Mouse (Mus musculus) mouse embryonic stem cell (cell line): Measurements from ENCODE around the gene Ptprj.

Experiments used
- in situ Hi-C, 2 experiments: fragments of 300-500 bp; cut with MboI; formaldehyde crosslinking; loops; 1 replicate in 1 of 2; 3 replicates in 1 of 2; pipeline ENCODE4 v1.14.3; 2019 to 2020; ENCODE audit warnings: low sequenced_read_pairs in 2 of 2, low pct_unique_long_range_greater_than_20kb in 1 of 2, mixed read lengths in 1 of 2; ENCODE audit not compliant: unreplicated experiment in 1 of 2

Ptprj gene

DNA sequence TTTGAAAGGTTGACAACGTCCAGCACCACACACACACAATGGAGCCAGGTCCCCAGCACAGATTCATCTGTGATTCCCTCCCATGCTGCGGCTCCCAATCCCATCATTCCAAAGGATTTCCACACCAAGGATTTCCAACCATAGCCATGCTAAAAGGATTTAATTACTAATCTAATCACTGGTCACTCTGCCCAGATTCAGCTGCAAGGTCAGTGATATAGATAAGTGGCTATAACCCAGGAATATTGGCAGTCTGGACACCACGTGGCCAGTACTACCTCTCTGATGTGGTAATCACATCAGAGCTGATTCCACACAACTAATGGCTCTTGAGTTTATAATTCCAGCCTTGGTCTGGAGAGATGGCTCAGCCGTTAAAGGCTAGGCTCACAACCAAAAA, 41.2 kb downstream of the Ptprj start:
- in situ Hi-C loops: no loop called here

DNA sequence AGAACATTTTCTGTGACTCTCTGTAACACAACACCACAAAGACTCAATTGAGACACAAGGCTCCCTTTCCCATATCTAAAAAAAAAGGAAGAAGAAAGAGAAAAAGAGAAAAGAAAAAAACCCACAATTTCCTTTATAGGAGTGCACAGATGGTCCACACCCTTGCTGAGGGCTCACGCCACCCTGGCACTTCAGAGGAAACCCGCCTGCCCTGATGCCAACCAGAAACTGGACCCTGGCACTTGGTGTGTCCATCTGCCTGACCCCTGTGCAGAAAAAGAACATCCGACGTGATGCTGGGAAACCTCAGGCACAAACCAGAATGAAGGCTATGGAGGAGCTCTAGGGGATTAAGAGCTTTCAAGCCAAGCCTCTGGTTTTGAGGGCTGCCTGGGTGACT, 43.2 kb downstream of the Ptprj start:
- in situ Hi-C loops: no loop called here

DNA sequence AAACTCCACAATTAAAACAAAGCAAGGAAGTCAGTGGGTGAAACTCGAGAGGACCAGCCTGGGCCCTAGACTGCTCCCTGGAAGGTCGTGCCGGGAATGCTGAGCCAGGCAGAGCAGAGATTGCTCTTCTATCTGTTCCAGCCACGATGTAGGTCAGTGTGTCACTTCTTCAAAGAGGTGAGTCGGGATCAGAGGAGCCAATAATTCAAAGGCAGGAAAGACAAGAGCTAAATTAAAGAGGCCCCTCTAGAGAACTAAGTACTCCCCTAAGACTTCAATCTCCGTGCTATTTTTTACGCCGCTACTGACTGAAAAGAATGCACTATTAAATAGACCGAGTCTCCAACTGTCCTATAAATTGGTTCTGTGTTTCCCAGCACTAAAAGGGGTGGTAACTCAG, 43.9 kb downstream of the Ptprj start:
- in situ Hi-C loops: no loop called here

DNA sequence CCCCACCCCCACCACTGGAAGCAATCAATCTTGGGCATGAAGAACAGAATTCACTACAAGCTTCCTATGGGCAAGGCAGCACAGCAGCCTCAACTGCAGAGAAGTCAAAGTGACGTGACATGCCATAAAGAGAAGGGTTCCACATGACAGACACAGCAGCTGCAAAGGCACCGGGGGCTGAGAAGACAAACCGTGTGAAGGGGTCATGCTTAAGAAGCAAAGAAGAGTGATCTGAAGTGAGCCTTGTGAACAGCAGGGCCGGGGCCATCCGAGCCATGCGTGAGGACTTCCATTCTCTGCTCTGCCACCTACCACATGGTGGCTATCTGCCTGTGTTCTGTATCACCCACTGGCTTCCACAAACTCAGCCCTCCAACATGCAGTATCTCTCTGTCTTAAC, 45.7 kb downstream of the Ptprj start:
- in situ Hi-C loops: no loop called here

DNA sequence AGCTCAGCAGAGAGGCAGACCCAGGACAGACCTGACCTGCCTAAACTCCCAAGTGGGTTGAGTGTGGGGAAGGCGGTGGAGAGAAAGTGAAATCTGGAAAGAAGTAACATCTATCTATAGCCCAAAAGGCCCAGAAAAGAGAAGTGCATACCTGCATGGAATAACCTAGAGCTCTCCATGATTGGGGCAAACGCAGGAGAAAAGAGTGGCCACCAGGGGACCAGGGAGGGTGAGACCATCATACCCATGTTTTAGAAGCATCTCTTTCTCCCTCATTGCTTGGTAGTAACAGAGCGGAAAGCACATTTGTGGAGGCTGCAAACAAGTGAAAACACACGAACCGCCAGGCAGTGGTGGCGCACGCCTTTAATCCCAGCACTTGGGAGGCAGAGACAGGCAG, 46.5 kb downstream of the Ptprj start:
- in situ Hi-C loops: no loop called here

DNA sequence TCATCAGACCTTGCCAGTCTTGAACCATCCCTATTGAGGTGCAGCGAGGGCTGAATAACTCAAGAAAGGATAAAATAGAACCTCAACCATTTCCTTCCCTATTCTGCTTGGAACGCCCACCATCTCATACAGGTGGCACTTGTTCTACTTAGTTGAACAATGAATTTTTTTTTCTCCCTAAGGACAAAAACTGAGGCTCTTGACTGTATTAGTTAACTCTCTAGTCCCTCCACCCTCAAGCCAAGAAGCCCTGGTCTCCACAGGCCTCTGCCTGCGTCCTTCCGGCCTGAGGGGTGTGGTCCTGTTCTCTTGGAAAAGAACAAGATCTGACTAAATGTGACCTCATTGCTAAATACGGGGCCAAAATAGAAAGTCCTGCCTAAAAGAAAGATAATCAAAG, 48.4 kb downstream of the Ptprj start:
- in situ Hi-C loops: no loop called here

DNA sequence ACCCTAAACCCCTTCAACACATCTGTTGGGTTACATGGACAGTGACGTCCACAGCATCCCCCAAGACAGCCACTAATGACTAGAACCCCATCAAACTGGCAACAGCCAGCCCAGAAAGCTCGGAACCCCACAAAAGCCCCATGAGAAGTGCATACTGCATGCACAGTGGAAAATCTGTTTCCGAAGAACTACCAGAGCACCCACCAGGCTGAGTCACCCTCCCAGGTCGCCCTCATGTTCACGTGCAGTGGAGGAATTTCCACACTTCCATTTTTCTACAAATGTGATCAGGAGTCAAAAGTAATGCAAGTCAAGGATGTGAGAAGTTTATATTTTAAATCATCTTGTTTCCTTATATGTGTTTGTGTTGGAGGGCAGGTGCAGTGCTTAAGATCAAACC, 52.3 kb downstream of the Ptprj start:
- in situ Hi-C loops: no loop called here

DNA sequence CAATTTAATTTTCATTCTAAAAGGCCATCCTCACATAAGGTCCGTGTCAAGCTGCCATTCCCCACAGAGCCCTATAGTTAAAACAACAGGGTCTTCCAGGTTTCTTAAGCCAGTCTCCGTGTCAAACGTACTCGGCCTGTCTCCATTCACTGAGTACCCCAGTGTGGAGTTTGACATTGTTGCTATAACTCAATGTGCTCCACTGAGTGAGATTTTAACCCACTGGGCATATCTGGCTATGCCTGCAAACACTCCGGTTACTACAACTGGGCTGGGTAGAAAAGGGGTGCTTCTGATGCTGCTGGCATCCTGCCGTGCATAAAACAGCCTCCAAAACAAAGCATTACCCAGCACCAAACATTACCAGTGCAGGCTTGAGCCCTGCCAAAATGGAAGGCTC, 53.5 kb downstream of the Ptprj start:
- in situ Hi-C loops: no loop called here

DNA sequence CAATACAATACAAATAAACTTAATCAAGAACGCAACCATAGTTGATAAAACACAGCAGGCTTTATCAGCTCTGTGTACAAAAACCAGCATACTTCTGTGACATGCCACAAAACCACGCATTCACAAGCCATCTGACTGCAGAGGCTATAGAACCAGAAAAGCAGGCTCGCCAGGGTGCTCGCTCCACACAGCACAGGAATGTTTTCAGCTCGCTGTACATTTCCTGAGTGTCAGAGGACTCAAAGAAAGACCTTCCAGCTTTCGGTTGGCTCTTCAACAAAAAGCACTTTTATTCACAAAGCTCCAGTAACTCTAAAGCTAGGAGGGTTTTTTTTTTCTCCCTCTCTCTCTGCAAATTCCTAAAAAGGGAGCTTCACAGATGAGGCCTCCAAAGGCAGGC, 53.9 kb downstream of the Ptprj start:
- in situ Hi-C loops: no loop called here

DNA sequence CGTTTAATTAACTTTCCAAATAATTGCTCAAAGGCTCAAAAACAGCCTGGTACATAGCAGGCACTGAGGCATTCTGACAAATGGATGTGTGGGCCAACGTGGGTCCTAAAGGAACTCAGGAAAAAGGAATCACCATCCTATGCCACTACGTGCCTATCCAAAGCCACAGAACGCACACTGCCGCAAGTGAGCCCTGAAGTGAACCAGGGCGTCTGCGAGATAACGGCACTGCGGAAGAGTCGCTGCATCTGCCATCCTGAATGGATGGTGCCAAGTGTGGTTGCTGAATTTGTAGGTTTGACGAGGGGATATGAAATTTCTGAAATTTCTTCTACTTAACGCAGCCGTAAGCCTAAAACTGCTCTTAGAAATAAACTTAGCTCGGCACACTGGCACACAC, 54.6 kb downstream of the Ptprj start:
- in situ Hi-C loops: no loop called here

DNA sequence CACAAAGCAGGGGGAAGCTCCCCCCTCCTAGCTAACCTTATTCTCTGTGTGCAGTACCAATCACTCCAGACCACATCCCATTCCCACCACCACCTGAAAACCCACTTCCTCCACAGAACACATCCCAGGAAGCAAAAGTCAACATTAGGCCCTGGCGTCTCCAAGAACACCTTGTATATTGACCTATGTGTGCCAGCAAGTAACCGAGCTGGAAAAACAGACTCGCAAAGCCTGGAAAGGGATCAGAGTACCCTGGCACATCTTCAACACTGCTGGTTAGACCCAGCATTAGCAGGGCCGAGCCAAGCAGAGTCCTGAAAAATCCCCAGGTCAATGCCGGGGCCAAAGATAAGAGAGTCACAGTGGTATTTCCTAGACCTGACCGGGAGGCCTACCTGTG, 58.0 kb downstream of the Ptprj start:
- in situ Hi-C loops: no loop called here

DNA sequence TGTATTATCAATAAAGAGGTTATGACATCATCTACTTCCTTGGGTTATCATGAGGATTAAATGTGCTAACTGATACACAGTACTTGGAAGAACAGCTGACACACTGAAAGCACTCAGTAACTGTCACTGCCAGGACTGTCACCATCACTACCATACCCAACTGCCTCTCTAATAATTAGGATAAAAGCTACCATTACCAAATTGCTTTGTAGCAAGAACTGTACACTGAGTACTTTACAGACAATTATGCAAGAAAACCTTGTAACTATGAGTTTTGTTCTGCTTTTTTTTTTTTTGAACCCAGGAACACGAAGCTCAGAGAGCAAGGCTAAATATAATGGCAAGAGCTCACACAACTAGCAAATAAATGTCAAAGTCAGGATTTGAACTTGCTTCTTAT, 58.5 kb downstream of the Ptprj start:
- in situ Hi-C loops: no loop called here

DNA sequence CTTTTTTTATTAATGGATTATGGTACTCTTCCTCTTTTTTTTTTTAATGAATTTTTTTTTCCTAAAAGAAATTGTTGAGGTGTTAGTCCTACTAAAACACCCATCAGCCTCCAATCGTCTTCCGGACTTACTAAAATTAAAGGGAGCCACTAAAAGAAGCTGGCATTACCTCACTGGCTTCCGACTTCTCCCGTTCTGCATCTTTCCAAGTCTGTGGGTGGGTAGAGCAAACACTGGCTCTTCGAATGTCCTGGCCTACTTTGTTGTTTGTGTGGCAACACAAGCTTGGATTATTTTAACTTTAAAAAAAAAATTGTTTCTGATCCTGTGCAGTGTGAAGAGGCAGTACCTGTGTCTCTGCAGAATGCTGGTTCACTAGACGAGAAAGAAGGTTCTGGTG, 62.2 kb downstream of the Ptprj start:
- in situ Hi-C loops: no loop called here

DNA sequence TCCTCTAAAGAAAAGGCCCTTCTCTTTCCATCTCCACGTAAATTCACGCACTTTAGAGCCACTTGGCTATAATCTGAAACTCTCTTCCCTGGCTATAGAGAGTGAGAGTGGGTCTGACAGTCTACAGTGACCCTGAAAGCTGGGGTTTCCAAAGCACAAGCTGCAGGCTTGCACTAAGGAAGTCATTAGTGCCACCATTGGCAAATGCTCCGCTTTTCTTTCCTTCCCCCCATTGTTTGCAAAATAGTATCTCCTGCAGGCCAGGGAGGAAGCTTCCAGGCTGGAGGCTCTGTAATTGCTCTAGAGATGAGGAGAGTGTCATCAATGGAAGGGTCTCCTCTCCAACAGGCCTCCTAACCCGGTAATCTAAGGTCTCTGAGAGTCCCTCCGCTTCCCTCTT, 65.5 kb downstream of the Ptprj start:
- in situ Hi-C loops: no loop called here

DNA sequence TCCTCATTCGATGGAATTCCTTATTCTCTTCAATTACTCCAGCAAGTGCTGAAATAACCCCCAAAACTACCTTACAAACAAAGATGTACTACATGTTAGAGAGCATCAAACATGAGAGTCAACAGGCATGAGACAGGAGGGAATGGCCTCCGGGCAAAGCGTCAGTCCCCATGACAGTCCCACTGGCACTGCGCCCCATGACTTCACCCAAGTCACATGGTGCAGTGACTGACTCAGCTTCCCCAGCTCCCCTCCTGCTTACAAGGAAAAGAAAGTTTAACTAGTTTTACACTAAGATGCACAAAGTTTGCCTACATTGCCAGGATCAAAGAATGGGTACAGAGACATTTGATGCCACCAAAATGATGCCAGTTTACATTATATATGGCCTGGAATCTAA, 71.2 kb downstream of the Ptprj start:
- in situ Hi-C loops: no loop called here

DNA sequence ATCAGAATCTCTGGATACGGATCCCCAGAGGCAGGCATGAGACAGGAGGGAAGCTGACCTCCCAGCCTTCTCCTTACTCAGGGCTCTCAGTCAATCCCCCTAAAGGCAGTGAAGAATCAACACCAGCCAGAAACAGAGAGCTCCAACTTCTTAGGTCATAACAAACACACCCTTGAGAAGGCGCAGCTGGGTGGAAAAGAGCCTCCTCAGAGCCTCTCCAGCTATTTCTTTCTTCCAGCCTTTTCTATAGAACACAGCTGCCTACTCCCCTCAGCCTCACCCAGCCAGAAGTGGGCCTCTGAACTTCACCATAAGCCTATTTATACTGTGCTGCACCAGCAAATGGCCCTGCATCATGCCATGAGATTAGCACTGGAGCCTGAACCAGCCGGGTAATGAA, 74.3 kb downstream of the Ptprj start:
- in situ Hi-C loops: no loop called here

DNA sequence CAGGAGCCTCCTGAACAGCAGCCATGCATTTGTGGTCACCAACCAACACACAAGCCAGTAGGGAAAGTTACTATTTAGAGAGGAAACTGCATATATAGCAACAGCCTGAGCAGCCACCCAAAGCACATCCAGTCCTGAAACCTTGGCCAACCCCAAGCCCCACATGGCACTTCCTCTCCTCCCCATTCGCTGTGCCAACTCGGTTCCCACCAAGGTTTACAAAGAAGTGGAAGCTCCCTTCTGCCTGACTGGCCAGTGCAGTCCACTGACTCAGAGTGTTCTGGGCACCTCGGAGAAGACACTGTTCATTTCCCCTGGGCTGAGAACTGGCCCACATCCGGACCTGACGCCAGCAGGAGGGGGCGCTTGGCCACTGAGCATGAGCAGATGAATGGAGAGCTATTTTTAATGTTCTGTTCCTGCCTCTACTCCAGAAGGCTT, 75.7 kb downstream of the Ptprj start:
- in situ Hi-C loops: no loop called here

DNA sequence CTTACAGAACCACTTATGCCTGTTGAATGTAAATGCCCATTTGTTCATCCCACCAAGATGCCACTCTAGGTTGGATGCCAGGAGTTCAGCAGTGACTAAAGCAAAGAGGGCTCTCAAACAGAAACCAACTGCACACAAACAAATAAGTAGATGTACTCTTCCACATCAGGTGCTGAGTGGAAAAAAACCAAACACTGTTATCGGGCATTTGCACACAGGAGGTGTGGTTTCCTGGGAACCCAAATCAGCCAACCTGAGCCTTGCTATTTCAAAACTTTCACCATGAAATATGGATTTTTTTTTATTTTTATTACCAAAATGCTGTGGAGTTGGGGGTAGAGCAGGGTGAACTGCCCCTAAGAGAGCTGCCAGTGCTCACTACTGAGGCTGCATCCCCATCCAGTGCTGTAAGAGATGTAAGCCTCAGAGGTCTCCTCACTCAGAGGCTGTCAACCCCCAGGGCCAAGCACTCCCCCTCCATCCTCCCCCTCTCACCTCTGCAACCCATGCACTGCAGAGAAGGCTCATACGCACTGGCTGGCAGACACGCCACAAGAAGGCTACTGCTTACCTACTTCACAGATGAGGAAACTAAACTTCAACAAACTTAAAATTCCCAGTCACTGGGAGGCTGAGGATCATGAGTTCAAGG, 77.1 kb downstream of the Ptprj start:
- in situ Hi-C loops: no loop called here

DNA sequence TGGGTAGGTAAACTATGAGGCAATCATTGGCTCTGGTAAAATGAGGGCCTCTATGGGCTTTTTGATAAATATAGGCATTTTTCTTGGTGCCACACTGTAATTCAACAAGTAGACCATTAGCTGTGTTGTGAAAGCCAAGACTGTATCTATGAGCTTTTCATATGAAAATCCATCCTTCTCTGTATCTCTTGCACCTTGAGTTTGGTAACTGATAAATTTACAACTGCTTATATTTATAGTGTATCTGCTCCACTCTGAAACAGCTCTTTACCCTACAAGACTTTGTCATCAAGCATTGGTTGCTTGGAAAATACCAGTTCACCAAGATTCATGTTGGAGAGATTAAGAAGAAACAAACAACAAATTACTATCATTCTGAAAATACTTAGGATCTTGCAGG, 77.7 kb downstream of the Ptprj start:
- in situ Hi-C loops: no loop called here

DNA sequence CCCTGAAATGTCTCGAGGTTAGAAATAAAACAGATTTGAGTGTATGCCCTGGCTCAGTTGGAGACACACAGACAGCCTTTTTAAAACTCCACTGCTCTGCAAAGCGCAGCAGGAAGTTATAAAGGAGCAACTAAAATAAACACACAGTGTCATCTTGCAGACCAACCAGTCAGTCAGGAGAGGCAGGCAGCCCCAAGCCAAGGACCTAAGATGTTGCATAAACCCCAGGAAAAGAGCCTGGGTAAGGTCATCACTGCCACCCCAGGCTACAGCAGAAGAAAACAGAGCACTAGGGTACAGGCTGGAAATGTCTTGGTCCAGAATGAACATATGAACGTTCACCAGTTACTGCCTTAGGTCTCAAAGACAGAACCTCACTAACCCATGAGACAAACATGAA, 78.7 kb downstream of the Ptprj start:
- in situ Hi-C loops: no loop called here

DNA sequence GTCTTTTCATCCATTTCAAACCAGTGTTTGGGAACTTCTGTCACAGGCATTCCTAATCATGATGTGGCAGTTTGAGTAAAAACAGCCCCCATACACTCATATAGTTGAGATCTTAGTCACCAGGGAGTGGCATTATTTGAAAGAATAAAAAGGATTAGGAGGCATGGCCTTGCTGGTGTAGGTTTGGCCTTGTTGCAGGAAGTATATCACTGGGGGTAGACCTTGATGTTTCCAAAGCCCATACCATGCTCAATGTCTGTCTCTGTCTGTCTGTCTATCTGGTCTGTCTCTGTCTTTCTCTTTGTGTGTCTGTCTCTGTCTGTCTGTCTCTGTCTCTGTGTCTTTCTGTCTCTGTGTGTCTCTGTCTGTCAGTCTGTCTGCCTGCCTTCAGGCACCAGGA, 79.6 kb downstream of the Ptprj start:
- in situ Hi-C loops: no loop called here
